Mouse (Mus musculus) embryonic fibroblast, embryonic 13.5 days (primary cell): ENCODE data around the gene Celf2. TPM values are rescaled to one million over a fixed set of nuclear protein-coding genes. Genes with fewer than 3 reads are reported as not detected.

ENCODE experiments used
- H3K27ac ChIP-seq: 2 replicates; pipeline ENCODE4 v1.5.1; 2012; ENCODE audit warnings: low read length, control low read depth, inconsistent platforms; ENCODE audit not compliant: insufficient read depth
- H3K4me1 ChIP-seq: 2 replicates; pipeline ENCODE4 v1.6.1; 2011; ENCODE audit warnings: low read length; ENCODE audit not compliant: control insufficient read depth, insufficient read depth
- H3K4me3 ChIP-seq: 2 replicates; pipeline ENCODE4 v1.5.1; 2011; ENCODE audit warnings: mild to moderate bottlenecking, control low read depth, low read length; ENCODE audit not compliant: insufficient read depth
- CTCF ChIP-seq: IDR thresholded peaks from 2 replicates; pipeline ENCODE4 v1.5.1; 2011; ENCODE audit warnings: mild to moderate bottlenecking, control low read depth, low read length, moderate library complexity, borderline replicate concordance; ENCODE audit not compliant: insufficient read depth
- POLR2A ChIP-seq: IDR thresholded peaks from 2 replicates; pipeline ENCODE4 v1.6.1; 2011; ENCODE audit warnings: low read depth, mild to moderate bottlenecking, control low read depth, low read length, moderate library complexity
- polyA plus RNA-seq: library from polyadenylated mRNA; stranded (reverse); fragments of >200 nt; gene quantifications from 2 replicates; pipeline ENCODE4 v1.2.4, GENCODE M21; 2011; ENCODE audit warnings: low read depth; ENCODE audit not compliant: missing spikeins, insufficient read length

Celf2 gene
- polyA plus RNA-seq, 1 experiment = 36.6 TPM

DNA sequence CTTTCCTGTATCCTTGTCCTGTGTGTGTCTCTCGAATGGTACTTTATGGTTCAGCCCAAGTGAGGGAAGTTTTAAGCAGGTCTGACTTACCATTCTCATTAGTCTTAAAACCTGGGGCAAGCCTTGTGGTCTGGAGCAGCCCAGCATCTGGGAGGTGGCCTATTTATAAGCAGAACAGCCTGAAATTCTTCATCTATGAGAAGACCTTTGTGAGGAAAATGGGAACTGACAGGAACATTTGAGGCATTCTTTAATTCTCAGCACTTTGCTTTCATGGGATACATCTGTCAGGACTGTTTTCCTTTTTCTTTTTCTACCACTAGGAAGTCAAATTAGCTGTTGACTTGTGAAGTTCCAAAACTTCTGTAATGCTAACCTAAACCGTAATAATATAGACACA is 164.4 kb downstream of the Celf2 start:
- H3K4me3 ChIP-seq = no peak overlapping the region

DNA sequence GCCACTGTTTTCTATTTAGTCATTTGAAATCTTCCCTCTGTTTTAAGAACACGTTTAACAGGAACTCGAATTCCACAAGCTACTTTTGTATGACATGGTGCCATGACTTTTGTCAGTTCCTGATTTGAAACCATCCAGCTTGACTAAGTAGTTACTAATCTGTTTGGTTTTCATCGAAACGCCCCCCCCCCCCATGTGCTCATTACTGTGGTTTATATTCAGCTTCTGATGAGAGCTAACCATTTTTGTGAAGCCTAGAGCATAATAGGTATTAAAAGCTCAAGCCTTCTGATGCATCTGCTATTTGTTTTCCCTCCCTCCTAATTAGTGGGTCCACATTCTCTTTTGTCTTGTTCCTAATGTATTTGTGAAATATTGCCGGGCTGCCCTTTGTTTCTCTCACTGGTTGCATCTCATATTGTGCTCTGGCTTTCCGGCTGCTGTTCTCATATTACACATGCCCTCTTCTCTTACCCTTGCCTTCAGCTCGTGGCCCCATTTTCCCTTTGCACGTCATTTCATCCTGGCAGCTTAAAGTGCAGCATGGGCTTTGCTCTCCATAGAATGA is 166.4 kb downstream of the Celf2 start:
- TF ChIP-seq POLR2A (no peak), CTCF (no peak)
- H3K4me1 ChIP-seq = no peaks in the 10 kb centered on the region
- H3K27ac ChIP-seq = no peak overlapping the region
- H3K4me3 ChIP-seq = no peak overlapping the region

More for the DNA sequence above, 164.4 kb downstream of the Celf2 start:
- TF ChIP-seq POLR2A (no peak), CTCF (no peak)
- Histone ChIP-seq H3K27ac (no peak overlapping the region), H3K4me1 (no peaks in the 10 kb centered on the region)

DNA sequence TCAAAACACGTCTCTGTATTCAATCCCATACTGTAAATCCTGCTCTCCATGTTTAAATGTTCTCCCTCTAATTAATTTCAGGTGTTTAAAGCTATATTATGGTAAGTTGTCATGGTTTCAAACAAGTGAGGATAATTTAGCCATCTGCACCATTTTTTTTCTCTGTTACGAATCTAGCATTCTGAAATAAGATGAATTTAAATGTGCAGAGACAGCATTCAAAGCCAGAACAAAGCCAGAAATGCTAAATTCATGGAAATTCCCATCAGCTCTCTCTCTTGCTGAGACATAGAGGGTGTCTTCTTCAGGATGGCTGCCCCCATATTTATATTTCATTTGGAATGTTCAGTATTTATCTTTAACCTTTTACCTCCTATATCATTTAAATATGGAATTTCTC is 174.5 kb downstream of the Celf2 start:
- no peaks in the 10 kb centered on the region for H3K4me1 ChIP-seq
- H3K27ac ChIP-seq = no peak overlapping the region
- H3K4me3 ChIP-seq = no peak overlapping the region
- TF ChIP-seq POLR2A = no peak
- TF ChIP-seq CTCF = no peak

DNA sequence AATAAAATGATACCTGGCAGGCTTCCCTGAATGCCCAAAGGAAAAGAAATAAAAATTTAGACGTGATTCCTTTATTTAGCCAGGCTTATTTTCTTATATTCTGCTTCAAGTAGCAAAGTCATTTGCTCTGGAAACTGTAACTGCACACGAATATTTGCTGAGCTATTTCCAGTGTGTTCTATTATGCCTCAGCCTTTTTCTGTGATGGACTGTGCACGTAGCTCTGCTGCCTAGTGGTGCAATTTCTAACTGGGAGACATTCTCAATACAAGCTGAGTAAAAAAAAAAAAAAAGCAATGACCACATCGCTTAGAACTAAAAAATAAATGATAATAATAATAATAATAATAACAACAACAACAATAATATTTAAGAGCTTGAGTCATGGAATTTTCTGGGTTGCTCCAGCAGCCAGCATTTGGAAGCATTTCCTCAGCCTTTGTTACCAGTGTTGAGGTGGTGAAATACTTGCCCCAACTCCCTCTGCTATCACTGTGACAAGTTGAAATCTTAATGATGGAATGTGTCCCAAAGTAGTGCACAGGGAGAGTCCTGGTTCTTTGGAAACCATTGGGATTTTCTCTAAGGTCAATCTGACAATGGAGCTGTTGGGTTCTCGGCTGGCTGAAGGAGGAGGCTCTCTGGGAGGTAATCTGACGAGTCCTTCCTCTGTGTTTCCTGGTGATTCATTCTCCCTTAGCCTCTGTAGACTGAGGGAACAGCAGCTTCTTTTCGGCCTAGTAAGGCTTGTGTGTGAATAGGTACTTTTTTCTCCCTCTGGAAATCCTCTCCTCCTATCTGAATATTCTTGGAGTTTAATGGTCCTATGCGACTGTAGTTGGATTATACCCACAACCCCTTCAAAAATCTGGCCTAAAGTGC is 181.1 kb downstream of the Celf2 start:
- H3K27ac ChIP-seq = no peak overlapping the region
- TF ChIP-seq POLR2A (no peak), CTCF (no peak)

DNA sequence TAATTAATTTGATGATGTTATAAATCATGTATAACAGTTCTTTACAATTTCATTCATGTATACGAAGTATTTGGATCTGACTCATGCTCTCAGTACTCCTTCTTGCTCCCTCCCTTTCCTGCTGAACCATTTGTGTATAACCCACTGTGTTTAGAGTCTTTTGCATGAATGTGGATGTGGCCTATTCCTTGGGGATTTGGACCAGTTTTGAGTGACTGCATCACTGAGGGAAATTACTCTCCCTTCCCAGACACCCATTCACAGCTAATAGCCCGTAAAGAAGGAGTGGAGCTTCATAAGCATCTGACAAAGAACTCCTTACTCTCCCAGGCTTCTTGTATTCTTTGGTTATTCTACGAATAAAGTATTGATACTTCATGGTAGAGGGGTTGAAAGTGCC is 189.6 kb downstream of the Celf2 start:
- Histone ChIP-seq H3K27ac (no peak overlapping the region), H3K4me3 (no peak overlapping the region)
- TF ChIP-seq CTCF (no peak), POLR2A (no peak)

More for the DNA sequence above, 181.1 kb downstream of the Celf2 start:
- Histone ChIP-seq H3K4me1 (no peaks in the 10 kb centered on the region), H3K4me3 (no peak overlapping the region)

GRCm38 (mm10) chr2:7311776-7312175 is 197.6 kb downstream of the Celf2 start:
- Histone ChIP-seq H3K4me1 (no peaks in the 10 kb centered on the region), H3K4me3 (no peak overlapping the region), H3K27ac (no peak overlapping the region)
- no peak for TF ChIP-seq CTCF
- no peak for TF ChIP-seq POLR2A

More for the DNA sequence above, 189.6 kb downstream of the Celf2 start:
- H3K4me1 ChIP-seq = no peaks in the 10 kb centered on the region

DNA sequence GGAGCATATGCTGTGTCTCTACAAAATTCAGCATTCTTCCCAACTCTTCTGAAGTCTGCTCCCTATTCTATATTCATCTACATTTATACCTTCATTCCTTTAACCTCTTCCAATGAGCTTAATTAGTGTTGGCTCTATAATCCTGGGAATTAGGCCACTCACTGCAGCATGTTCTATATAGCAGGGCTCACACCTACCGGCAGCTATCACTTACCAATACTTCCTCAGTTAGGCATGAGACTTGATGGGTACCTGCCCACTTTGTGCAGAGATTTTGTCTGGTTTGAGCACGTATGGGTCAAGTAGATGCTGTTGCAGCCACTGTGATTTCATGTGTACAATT is 198.6 kb downstream of the Celf2 start:
- no peak overlapping the region for H3K27ac ChIP-seq
- H3K4me1 ChIP-seq = no peaks in the 10 kb centered on the region
- TF ChIP-seq CTCF (no peak), POLR2A (no peak)
- no peak overlapping the region for H3K4me3 ChIP-seq

DNA sequence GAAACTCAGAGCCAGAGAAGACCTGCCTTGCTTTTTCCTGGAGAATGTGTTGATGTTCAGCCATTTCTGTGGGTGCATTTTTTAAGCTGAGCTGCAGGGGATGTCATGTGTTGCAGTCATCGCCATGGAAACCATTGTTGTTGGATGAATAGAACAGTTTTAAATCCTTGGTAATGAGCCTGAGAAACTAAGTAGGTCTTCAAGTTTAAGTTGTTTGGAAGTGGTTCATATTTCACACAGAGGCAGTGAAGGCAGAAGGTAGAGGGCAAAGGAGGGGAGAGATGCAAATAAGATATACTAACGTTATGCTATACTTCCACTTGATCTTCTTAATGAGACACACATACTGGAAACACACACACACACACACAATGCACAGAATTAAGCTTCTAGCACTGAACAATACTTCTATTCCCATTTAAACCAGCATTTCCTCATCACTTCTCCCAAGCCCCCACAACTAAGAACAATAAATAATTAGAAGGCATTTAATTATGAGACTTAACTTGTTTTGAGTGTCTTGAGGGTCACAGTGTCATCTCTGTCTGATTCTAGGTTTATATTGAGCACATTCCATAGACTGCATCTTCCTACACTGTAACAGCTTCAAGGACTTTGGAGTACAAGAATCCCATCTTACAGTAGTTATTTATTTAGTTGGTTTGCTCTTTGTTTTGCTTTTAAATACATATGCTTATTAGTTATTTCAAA is 199.1 kb downstream of the Celf2 start:
- Histone ChIP-seq H3K4me3 (no peak overlapping the region), H3K27ac (no peak overlapping the region), H3K4me1 (no peaks in the 10 kb centered on the region)
- TF ChIP-seq CTCF (no peak), POLR2A (no peak)

GRCm38 (mm10) chr2:7309324-7309723 is 200.0 kb downstream of the Celf2 start:
- no peak for TF ChIP-seq POLR2A
- no peak for TF ChIP-seq CTCF
- Histone ChIP-seq H3K4me1 (no peaks in the 10 kb centered on the region), H3K27ac (no peak overlapping the region), H3K4me3 (no peak overlapping the region)

DNA sequence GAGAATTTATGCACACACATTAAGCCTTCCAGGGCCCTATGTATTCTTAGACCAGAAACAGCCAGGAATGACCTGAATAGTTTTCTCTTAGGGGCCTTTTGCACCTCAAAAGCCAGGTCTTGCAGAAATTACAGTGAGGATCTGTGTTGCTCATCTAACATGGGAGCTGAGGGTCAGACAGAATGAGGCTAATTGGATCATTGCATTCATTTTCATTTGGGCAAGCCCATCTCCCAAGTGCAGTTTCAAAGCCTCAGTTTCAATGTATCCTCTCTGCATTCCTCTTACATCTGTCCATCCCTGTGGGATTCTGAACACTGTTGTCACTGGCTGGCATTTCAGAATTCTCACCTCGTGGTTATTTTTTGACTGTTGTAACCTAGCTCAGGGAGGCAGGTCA is 200.6 kb downstream of the Celf2 start:
- Histone ChIP-seq H3K4me3 (no peak overlapping the region), H3K4me1 (no peaks in the 10 kb centered on the region), H3K27ac (no peak overlapping the region)
- TF ChIP-seq CTCF (no peak), POLR2A (no peak)
